Mouse (Mus musculus): ENCODE data around the gene Rmnd5b. TPM values are rescaled to one million over a fixed set of nuclear protein-coding genes. Genes with fewer than 3 reads are reported as not detected.
"Not testable (repeated sequence)": the region's sequence is repeated elsewhere in the genome, so short reads cannot be mapped to it uniquely, and the experiment has no call there.

The Rmnd5b gene
- total and polyA plus RNA-seq, 3 experiments = 15.7 to 28.0 (median 27.6) TPM

GRCm38 (mm10) chr11:51673291-51673690 is 37.6 kb upstream of the Rmnd5b start:
- H3K27me3 ChIP-seq (ENCODE audit: insufficient read depth, low read length) = peaks cover 7% of the 10 kb centered on the region
- DNase-seq (ENCODE audit: low spot score) = no peak
- H3K4me3 ChIP-seq (ENCODE audit: low read depth, low read length) = no peak overlapping the region
- H3K9me3 ChIP-seq (replicated peaks) = no peaks in the 10 kb centered on the region
- no peak for ATAC-seq (ENCODE audit: extremely low read depth, insufficient number of reproducible peaks, low FRiP score, poor library complexity, severe bottlenecking)
- H3K36me3 ChIP-seq (replicated peaks) = no peaks in the 10 kb centered on the region
- TF ChIP-seq GATA1 (IDR thresholded peaks at IDR 0.05; ENCODE audit: borderline replicate concordance, low read length) (no peak), TAL1 (conservative IDR thresholded peaks at IDR 0.05; ENCODE audit: low read depth, low read length) (no peak), POLR2AphosphoS5 (IDR thresholded peaks at IDR 0.05; ENCODE audit: insufficient replicate concordance, low read depth, low read length) (no peak), CTCF (IDR thresholded peaks at IDR 0.05; ENCODE audit: low read depth, low read length) (no peak), GATA2 (IDR thresholded peaks at IDR 0.05; ENCODE audit: borderline replicate concordance, low read depth, low read length) (no peak)
- H3K4me1 ChIP-seq (ENCODE audit: insufficient read depth, low read depth, low read length) = peaks cover 16% of the 10 kb centered on the region

GRCm38 (mm10) chr11:51671376-51671775 is 35.7 kb upstream of the Rmnd5b start:
- ATAC-seq (ENCODE audit: extremely low read depth, insufficient number of reproducible peaks, low FRiP score, poor library complexity, severe bottlenecking) (no peak), DNase-seq (ENCODE audit: low spot score) (no peak)
- H3K4me3 ChIP-seq (ENCODE audit: low read depth, low read length) = no peak overlapping the region
- H3K9me3 ChIP-seq (replicated peaks) = no peaks in the 10 kb centered on the region
- H3K4me1 ChIP-seq (ENCODE audit: insufficient read depth, low read depth, low read length) = peaks cover 2% of the 10 kb centered on the region
- no peak for TF ChIP-seq GATA2 (IDR thresholded peaks at IDR 0.05; ENCODE audit: borderline replicate concordance, low read depth, low read length)
- TF ChIP-seq TAL1 (conservative IDR thresholded peaks at IDR 0.05; ENCODE audit: low read depth, low read length) = no peak
- no peak for TF ChIP-seq GATA1 (IDR thresholded peaks at IDR 0.05; ENCODE audit: borderline replicate concordance, low read length)
- TF ChIP-seq CTCF (IDR thresholded peaks at IDR 0.05; ENCODE audit: low read depth, low read length) = no peak
- TF ChIP-seq POLR2AphosphoS5 (IDR thresholded peaks at IDR 0.05; ENCODE audit: insufficient replicate concordance, low read depth, low read length) = no peak
- no peaks in the 10 kb centered on the region for H3K36me3 ChIP-seq (replicated peaks)
- peaks cover 7% of the 10 kb centered on the region for H3K27me3 ChIP-seq (ENCODE audit: insufficient read depth, low read length)

GRCm38 (mm10) chr11:51670846-51671245 is 35.1 kb upstream of the Rmnd5b start:
- Histone ChIP-seq H3K4me3 (ENCODE audit: low read depth, low read length) (no peak overlapping the region), H3K27me3 (ENCODE audit: insufficient read depth, low read length) (peaks cover 7% of the 10 kb centered on the region), H3K36me3 (replicated peaks) (no peaks in the 10 kb centered on the region), H3K4me1 (ENCODE audit: insufficient read depth, low read depth, low read length) (peaks cover 2% of the 10 kb centered on the region), H3K9me3 (replicated peaks) (no peaks in the 10 kb centered on the region)
- ATAC-seq (ENCODE audit: extremely low read depth, insufficient number of reproducible peaks, low FRiP score, poor library complexity, severe bottlenecking) = no peak
- DNase-seq (ENCODE audit: low spot score) = no peak
- TF ChIP-seq CTCF (IDR thresholded peaks at IDR 0.05; ENCODE audit: low read depth, low read length) (no peak), POLR2AphosphoS5 (IDR thresholded peaks at IDR 0.05; ENCODE audit: insufficient replicate concordance, low read depth, low read length) (no peak), GATA1 (IDR thresholded peaks at IDR 0.05; ENCODE audit: borderline replicate concordance, low read length) (no peak), TAL1 (conservative IDR thresholded peaks at IDR 0.05; ENCODE audit: low read depth, low read length) (no peak)

- DNase-seq (ENCODE audit: low spot score); ATAC-seq (ENCODE audit: extremely low read depth, insufficient number of reproducible peaks, low FRiP score, poor library complexity, severe bottlenecking); H3K4me1 ChIP-seq (ENCODE audit: insufficient read depth, low read depth, low read length); H3K36me3 ChIP-seq (replicated peaks); H3K9me3 ChIP-seq (replicated peaks); H3K4me3 ChIP-seq (ENCODE audit: low read depth, low read length): not testable (repeated sequence)
- peaks cover 29% of the 10 kb centered on the region for H3K27me3 ChIP-seq (ENCODE audit: insufficient read depth, low read length)
Observed at GRCm38 (mm10) chr11:51664747-51665146, 29.1 kb upstream of the Rmnd5b start.

- no peaks in the 10 kb centered on the region for H3K9me3 ChIP-seq (replicated peaks)
- DNase-seq (ENCODE audit: low spot score) = no peak
- H3K36me3 ChIP-seq (replicated peaks) = no peaks in the 10 kb centered on the region
- peaks cover 47% of the 10 kb centered on the region for H3K27me3 ChIP-seq (ENCODE audit: insufficient read depth, low read length)
- TF ChIP-seq GATA1 (IDR thresholded peaks at IDR 0.05; ENCODE audit: borderline replicate concordance, low read length) (no peak), CTCF (IDR thresholded peaks at IDR 0.05; ENCODE audit: low read depth, low read length) (no peak), POLR2AphosphoS5 (IDR thresholded peaks at IDR 0.05; ENCODE audit: insufficient replicate concordance, low read depth, low read length) (no peak), TAL1 (conservative IDR thresholded peaks at IDR 0.05; ENCODE audit: low read depth, low read length) (no peak), GATA2 (IDR thresholded peaks at IDR 0.05; ENCODE audit: borderline replicate concordance, low read depth, low read length) (no peak)
- H3K4me3 ChIP-seq (ENCODE audit: low read depth, low read length) = no peak overlapping the region
- H3K4me1 ChIP-seq (ENCODE audit: insufficient read depth, low read depth, low read length) = no peaks in the 10 kb centered on the region
- no peak for ATAC-seq (ENCODE audit: extremely low read depth, insufficient number of reproducible peaks, low FRiP score, poor library complexity, severe bottlenecking)
Observed at GRCm38 (mm10) chr11:51662632-51663031, 26.9 kb upstream of the Rmnd5b start.

- Histone ChIP-seq H3K4me1 (ENCODE audit: insufficient read depth, low read depth, low read length) (no peaks in the 10 kb centered on the region), H3K27me3 (ENCODE audit: insufficient read depth, low read length) (peaks cover 54% of the 10 kb centered on the region), H3K9me3 (replicated peaks) (no peaks in the 10 kb centered on the region), H3K4me3 (ENCODE audit: low read depth, low read length) (no peak overlapping the region), H3K36me3 (replicated peaks) (no peaks in the 10 kb centered on the region)
- no peak for ATAC-seq (ENCODE audit: extremely low read depth, insufficient number of reproducible peaks, low FRiP score, poor library complexity, severe bottlenecking)
- DNase-seq (ENCODE audit: low spot score) = no peak
- TF ChIP-seq TAL1 (conservative IDR thresholded peaks at IDR 0.05; ENCODE audit: low read depth, low read length) (no peak), CTCF (IDR thresholded peaks at IDR 0.05; ENCODE audit: low read depth, low read length) (no peak), GATA2 (IDR thresholded peaks at IDR 0.05; ENCODE audit: borderline replicate concordance, low read depth, low read length) (no peak), GATA1 (IDR thresholded peaks at IDR 0.05; ENCODE audit: borderline replicate concordance, low read length) (no peak), POLR2AphosphoS5 (IDR thresholded peaks at IDR 0.05; ENCODE audit: insufficient replicate concordance, low read depth, low read length) (no peak)
Observed at GRCm38 (mm10) chr11:51661867-51662365, 26.2 kb upstream of the Rmnd5b start.

GRCm38 (mm10) chr11:51658705-51659104 is 23.0 kb upstream of the Rmnd5b start:
- no peaks in the 10 kb centered on the region for H3K9me3 ChIP-seq (replicated peaks)
- DNase-seq (ENCODE audit: low spot score) (no peak), ATAC-seq (ENCODE audit: extremely low read depth, insufficient number of reproducible peaks, low FRiP score, poor library complexity, severe bottlenecking) (no peak)
- H3K36me3 ChIP-seq (replicated peaks) = no peaks in the 10 kb centered on the region
- TF ChIP-seq CTCF (IDR thresholded peaks at IDR 0.05; ENCODE audit: low read depth, low read length) = no peak
- no peak for TF ChIP-seq GATA1 (IDR thresholded peaks at IDR 0.05; ENCODE audit: borderline replicate concordance, low read length)
- H3K4me3 ChIP-seq (ENCODE audit: low read depth, low read length) = no peak overlapping the region
- peaks cover 72% of the 10 kb centered on the region for H3K27me3 ChIP-seq (ENCODE audit: insufficient read depth, low read length)
- peaks cover 4% of the 10 kb centered on the region; the same call in 1 of the 2 replicates for H3K4me1 ChIP-seq (ENCODE audit: insufficient read depth, low read depth, low read length)

Measured in G1E (cell line).